Mouse (Mus musculus) duodenum, adult 2 months (tissue): Measurements from ENCODE around the gene Dact1. TPM values are rescaled to one million over a fixed set of nuclear protein-coding genes. Genes with fewer than 3 reads are reported as not detected.

Experiments
- polyA plus RNA-seq: library from polyadenylated mRNA; depleted of rRNA; stranded (reverse); fragments of >200 nt; gene quantifications from 2 replicates; pipeline ENCODE4 v1.2.3, GENCODE M21; 2012; ENCODE audit warnings: low replicate concordance; rRNA removed

The Dact1 gene
- 3.5 and 4.0 TPM in 2 replicates for polyA plus RNA-seq

DNA sequence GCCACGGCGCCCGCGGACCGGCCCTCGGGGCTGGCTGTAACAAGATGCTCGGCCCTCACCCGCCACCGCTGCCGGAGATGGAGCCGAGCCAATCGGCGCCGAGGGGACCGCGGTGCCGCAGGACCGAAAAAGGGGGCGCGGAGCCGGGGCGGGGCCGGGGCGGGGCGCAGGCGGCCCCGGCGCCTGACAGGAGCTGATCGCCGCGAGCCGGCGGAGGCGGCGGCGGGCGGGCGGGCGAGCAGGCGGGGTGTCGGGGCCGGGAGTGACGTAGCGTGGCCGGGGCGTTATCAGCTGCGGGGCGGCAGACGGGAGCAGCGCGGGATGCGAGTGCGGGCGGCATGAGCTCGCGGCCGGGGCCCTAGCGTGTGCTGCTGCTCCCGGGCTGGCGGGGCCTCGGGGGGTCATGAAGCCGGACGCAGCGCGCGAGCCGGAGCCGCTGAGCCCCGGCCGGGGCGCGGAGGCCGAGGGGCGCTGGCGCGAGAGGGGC is at the start of gene Dact1:
Gene Dact1, plus strand, starts transcription at position 304 of the 487 bp plus-strand sequence.

Other genes starting within 250 kb of the Dact1 start
- gene Tomm20l, start 198.5 kb upstream of the Dact1 start, polyA plus RNA-seq = not detected in 2 replicates
- gene Timm9, start 173.2 kb upstream of the Dact1 start, polyA plus RNA-seq = 6.0 and 10.9 TPM in 2 replicates
- 0.81 and 0.98 TPM in 2 replicates for gene 2700049A03Rik, start 173.0 kb upstream of the Dact1 start, polyA plus RNA-seq